Mouse (Mus musculus) forebrain, embryonic 12.5 days (tissue): ENCODE measurements around the gene Abhd16a. TPM values are rescaled to one million over a fixed set of nuclear protein-coding genes. Genes with fewer than 3 reads are reported as not detected.

Experiments used
- ATAC-seq: fragments of 200-750 bp; cut with Nextera tagmentation; 2 replicates; pipeline ENCODE4 v1.8.0; 2017; ENCODE audit warnings: moderate TSS enrichment; ENCODE audit not compliant: low FRiP score
- H3K27ac ChIP-seq: fragments of 300-500 bp; sonication (generic); 2 replicates; pipeline ENCODE4 v1.5.1; 2016; ENCODE audit warnings: mild to moderate bottlenecking
- H3K27me3 ChIP-seq: fragments of 300-500 bp; sonication (generic); 2 replicates; pipeline ENCODE4 v1.6.1; 2016; ENCODE audit warnings: mild to moderate bottlenecking
- H3K36me3 ChIP-seq: fragments of 300-500 bp; sonication (generic); replicated peaks from 2 replicates; pipeline ENCODE4 v1.6.1; 2016; ENCODE audit warnings: mild to moderate bottlenecking
- H3K4me1 ChIP-seq: fragments of 300-500 bp; sonication (generic); 2 replicates; pipeline ENCODE4 v1.6.1; 2016
- H3K4me2 ChIP-seq: fragments of 300-500 bp; sonication (generic); 2 replicates; pipeline ENCODE4 v1.6.1; 2016; ENCODE audit warnings: mild to moderate bottlenecking, moderate library complexity
- H3K4me3 ChIP-seq: fragments of 300-500 bp; sonication (generic); replicated peaks from 2 replicates; pipeline ENCODE4 v1.5.1; 2016; ENCODE audit warnings: mild to moderate bottlenecking
- H3K9ac ChIP-seq: fragments of 300-500 bp; sonication (generic); 2 replicates; pipeline ENCODE4 v1.6.1; 2016; ENCODE audit warnings: mild to moderate bottlenecking
- H3K9me3 ChIP-seq: fragments of 300-500 bp; sonication (generic); 2 replicates; pipeline ENCODE4 v1.6.1; 2016
- WGBS: fragments of 180-500 bp; shearing (Covaris S2); methylation state at CpG from one replicate; pipeline ENCODE4 v1.1.7; 2016; 5-methylcytosine and 5-hydroxymethylcytosine counted together
- polyA plus RNA-seq: library from polyadenylated mRNA; unstranded; fragments of >200 nt; fragmentation: Nextera tagmentation; extraction: Ambion mirVana; gene quantifications from 2 replicates; pipeline ENCODE4 v1.2.1, GENCODE M21; 2016

Gene Abhd16a
- polyA plus RNA-seq, 1 experiment from 2014 or later, result 59.2 TPM

DNA sequence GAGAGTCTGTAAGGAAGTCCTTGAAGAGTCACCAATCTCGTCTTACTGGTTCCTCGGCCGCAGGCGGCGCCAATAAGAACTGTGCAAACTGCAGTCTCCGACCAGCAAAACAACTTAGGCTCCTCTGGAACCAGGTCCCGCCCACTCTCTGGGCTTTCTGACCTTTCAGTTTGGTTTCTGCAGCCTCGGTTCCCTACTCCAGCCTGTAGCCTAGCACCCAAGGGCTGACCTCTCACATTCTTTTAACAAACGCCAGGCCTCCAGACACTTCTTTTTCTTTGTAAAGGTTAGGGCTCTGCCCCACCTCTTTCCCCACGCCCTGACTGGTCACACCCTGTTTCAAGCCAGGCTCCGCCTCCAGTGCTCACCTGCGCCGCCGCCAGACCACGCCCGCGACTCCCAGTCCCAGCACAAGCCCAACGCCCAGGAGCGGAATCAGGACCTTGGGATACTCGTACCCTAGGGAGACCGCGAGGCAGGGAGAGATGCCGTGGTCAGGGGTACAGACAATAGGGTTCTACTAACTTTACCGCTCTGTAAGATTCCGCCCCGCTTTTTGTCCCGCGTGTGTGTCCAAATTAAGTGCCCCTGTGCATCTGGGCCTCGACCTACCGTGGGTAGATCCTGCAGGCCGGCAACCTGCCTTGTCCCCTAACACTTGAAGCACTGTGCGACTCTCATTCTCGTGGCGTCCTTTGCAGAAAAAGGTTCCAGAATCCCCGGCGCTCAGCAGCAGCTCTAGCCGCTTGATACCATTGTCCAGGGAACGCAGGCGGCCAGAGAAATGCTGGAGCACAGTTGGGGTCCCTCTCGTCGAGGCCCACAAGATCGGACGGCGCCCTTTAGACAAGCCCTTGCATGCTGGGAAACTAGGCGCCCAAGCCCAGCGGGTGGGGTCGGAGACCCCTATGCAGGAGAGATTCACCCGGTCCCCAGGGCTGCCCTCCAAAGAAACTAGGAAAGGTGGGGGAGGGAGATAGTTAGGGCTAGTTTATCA lies 23.8 kb upstream of the Abhd16a start, which contains the start of gene Ly6g6c:
TSS of gene Ly6g6c (plus strand) at position 438 of the 997 bp plus-strand sequence.
- peaks cover 58% of the 10 kb centered on the region for H3K27me3 ChIP-seq
- peak; percentile 18; the same call in 1 of the 2 replicates for ATAC-seq
- H3K9me3 ChIP-seq, result no peaks in the 10 kb centered on the region
- peak within 1 kb of the TSS; percentile 48; the same call in 1 of the 2 replicates for H3K9ac ChIP-seq
- peaks cover 29% of the 10 kb centered on the region for H3K36me3 ChIP-seq
- H3K4me2 ChIP-seq, result peak within 1 kb of the TSS; percentile 55
- no peak within 1 kb of the TSS for H3K27ac ChIP-seq
- peak within 1 kb of the TSS; percentile 30 for H3K4me3 ChIP-seq
- 2% methylated on average over 48 of the region's 48 CpGs for WGBS
- peaks cover 29% of the 10 kb centered on the region for H3K4me1 ChIP-seq

- 44% methylated on average over 10 of the region's 10 CpGs for WGBS
- peak within 1 kb of the TSS; percentile 48; the same call in 1 of the 2 replicates for H3K9ac ChIP-seq
- no peaks in the 10 kb centered on the region for H3K9me3 ChIP-seq
- H3K27me3 ChIP-seq, result peaks cover 58% of the 10 kb centered on the region
- ATAC-seq, result no peak
- H3K4me1 ChIP-seq, result peaks cover 21% of the 10 kb centered on the region
- H3K4me2 ChIP-seq, result peak within 1 kb of the TSS; percentile 55
- H3K36me3 ChIP-seq, result peaks cover 22% of the 10 kb centered on the region
- no peak within 1 kb of the TSS for H3K27ac ChIP-seq
- peak within 1 kb of the TSS; percentile 30 for H3K4me3 ChIP-seq
Measured at GRCm38 (mm10) chr17:35066084-35066483, 23.0 kb upstream of the Abhd16a start, which contains the start of gene Mpig6b. Mpig6b (minus strand) TSS chr17:35066184.

GRCm38 (mm10) chr17:35068213-35068914 lies 20.7 kb upstream of the Abhd16a start:
- H3K4me1 ChIP-seq, result peaks cover 21% of the 10 kb centered on the region
- WGBS, result 90% methylated on average over 17 of the region's 17 CpGs
- no peak overlapping the region for H3K4me2 ChIP-seq
- H3K9ac ChIP-seq, result no peak overlapping the region
- peaks cover 53% of the 10 kb centered on the region for H3K27me3 ChIP-seq
- H3K4me3 ChIP-seq, result no peak overlapping the region
- no peak for ATAC-seq
- 0 out of 2 replicates have a peak, but pooled peaks cover 4% of the 10 kb centered on the region for H3K36me3 ChIP-seq
- no peaks in the 10 kb centered on the region for H3K9me3 ChIP-seq
- H3K27ac ChIP-seq, result no peak overlapping the region

- H3K4me3 ChIP-seq, result no peak overlapping the region
- peaks cover 37% of the 10 kb centered on the region for H3K27me3 ChIP-seq
- H3K36me3 ChIP-seq, result no peaks in the 10 kb centered on the region
- peaks cover 2% of the 10 kb centered on the region; the same call in 1 of the 2 replicates for H3K4me1 ChIP-seq
- no peak overlapping the region for H3K27ac ChIP-seq
- 61% methylated on average over 6 of the region's 6 CpGs for WGBS
- no peak for ATAC-seq
- H3K9me3 ChIP-seq, result no peaks in the 10 kb centered on the region
- H3K4me2 ChIP-seq, result no peak overlapping the region
- H3K9ac ChIP-seq, result no peak overlapping the region
Measured at GRCm38 (mm10) chr17:35070556-35071229, 18.4 kb upstream of the Abhd16a start.

- WGBS, result 88% methylated on average over 9 of the region's 9 CpGs
- peaks cover 29% of the 10 kb centered on the region for H3K27me3 ChIP-seq
- peaks cover 4% of the 10 kb centered on the region for H3K4me1 ChIP-seq
- no peak overlapping the region for H3K4me3 ChIP-seq
- no peak overlapping the region for H3K4me2 ChIP-seq
- H3K9me3 ChIP-seq, result no peaks in the 10 kb centered on the region
- no peak for ATAC-seq
- H3K27ac ChIP-seq, result no peak overlapping the region
- no peaks in the 10 kb centered on the region for H3K36me3 ChIP-seq
- H3K9ac ChIP-seq, result no peak overlapping the region
Measured at GRCm38 (mm10) chr17:35071454-35071853, 17.6 kb upstream of the Abhd16a start.

- ATAC-seq, result no peak
- 65% methylated on average over 17 of the region's 17 CpGs for WGBS
- Histone ChIP-seq H3K36me3 (no peaks in the 10 kb centered on the region), H3K27me3 (peaks cover 36% of the 10 kb centered on the region), H3K4me3 (no peak overlapping the region), H3K4me1 (peaks cover 21% of the 10 kb centered on the region), H3K9ac (no peak overlapping the region), H3K4me2 (no peak overlapping the region), H3K27ac (no peak overlapping the region), H3K9me3 (no peaks in the 10 kb centered on the region)
Measured at GRCm38 (mm10) chr17:35074097-35074496, 15.0 kb upstream of the Abhd16a start.

DNA sequence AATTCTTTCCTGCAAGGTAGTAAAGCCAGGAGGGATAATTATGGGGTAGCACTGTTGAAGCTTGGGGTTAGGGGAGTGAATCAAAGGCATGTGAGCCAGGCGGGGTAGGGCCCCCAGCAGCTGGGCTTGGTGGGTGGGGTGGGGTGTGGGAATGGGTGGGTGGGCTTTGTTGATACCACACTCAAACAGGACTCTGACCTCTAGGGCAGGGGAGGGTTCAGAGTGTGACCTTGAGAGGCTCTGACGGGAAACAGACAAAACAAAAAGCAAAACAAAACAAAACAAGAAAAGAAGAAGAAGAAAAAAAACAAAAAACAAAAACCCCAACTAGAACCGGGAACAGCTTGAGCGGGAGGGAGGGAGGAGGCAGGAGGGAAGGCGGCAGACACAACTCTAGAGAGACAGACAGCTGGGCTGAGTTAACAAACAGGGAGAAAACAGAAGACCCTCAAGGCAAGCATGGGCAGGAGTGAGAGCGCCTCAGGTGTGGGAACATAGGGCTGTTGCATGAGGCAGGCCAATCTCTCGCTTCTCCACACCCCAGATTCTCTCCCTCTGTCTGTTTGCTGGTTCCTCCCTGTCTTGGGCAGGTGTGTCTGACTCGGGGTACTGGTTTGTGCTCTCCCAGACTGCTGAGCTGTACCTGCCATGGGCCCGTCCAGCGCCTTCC lies 12.4 kb upstream of the Abhd16a start, which contains the start of gene Ly6g6e:
TSS of gene Ly6g6e (plus strand) at position 396 of the 670 bp plus-strand sequence.
- 23% methylated on average over 10 of the region's 10 CpGs for WGBS
- H3K9me3 ChIP-seq, result no peaks in the 10 kb centered on the region
- H3K36me3 ChIP-seq, result no peaks in the 10 kb centered on the region
- H3K4me1 ChIP-seq, result peaks cover 21% of the 10 kb centered on the region
- H3K9ac ChIP-seq, result peak within 1 kb of the TSS; percentile 22; the same call in 1 of the 2 replicates
- H3K4me3 ChIP-seq, result peak within 1 kb of the TSS; percentile 14; the same call in 1 of the 2 replicates
- peak within 1 kb of the TSS; percentile 39 for H3K4me2 ChIP-seq
- H3K27ac ChIP-seq, result no peak within 1 kb of the TSS
- no peak for ATAC-seq
- H3K27me3 ChIP-seq, result peaks cover 33% of the 10 kb centered on the region; the same call in 1 of the 2 replicates

- no peak overlapping the region for H3K27ac ChIP-seq
- H3K9me3 ChIP-seq, result no peaks in the 10 kb centered on the region
- H3K27me3 ChIP-seq, result peaks cover 33% of the 10 kb centered on the region; the same call in 1 of the 2 replicates
- peak overlapping the region; percentile 22; the same call in 1 of the 2 replicates for H3K9ac ChIP-seq
- H3K36me3 ChIP-seq, result no peaks in the 10 kb centered on the region
- ATAC-seq, result no peak
- peak overlapping the region; percentile 39 for H3K4me2 ChIP-seq
- H3K4me1 ChIP-seq, result peaks cover 21% of the 10 kb centered on the region
- WGBS, result 41% methylated on average over 2 of the region's 2 CpGs
- H3K4me3 ChIP-seq, result no peak overlapping the region
Measured at GRCm38 (mm10) chr17:35077285-35077684, 11.8 kb upstream of the Abhd16a start.

GRCm38 (mm10) chr17:35077786-35078233 lies 11.3 kb upstream of the Abhd16a start, which contains the start of gene Ly6g6d:
Ly6g6d (minus strand) TSS chr17:35078065.
- Histone ChIP-seq H3K27ac (no peak within 1 kb of the TSS), H3K9ac (peak within 1 kb of the TSS; percentile 22; the same call in 1 of the 2 replicates), H3K4me2 (peak within 1 kb of the TSS; percentile 39), H3K9me3 (no peaks in the 10 kb centered on the region), H3K36me3 (no peaks in the 10 kb centered on the region), H3K4me3 (peak within 1 kb of the TSS; percentile 14; the same call in 1 of the 2 replicates), H3K27me3 (peaks cover 35% of the 10 kb centered on the region; the same call in 1 of the 2 replicates), H3K4me1 (peaks cover 21% of the 10 kb centered on the region)
- ATAC-seq, result no peak
- 11% methylated on average over 14 of the region's 14 CpGs for WGBS

GRCm38 (mm10) chr17:35079778-35080177 lies 9.3 kb upstream of the Abhd16a start:
- H3K4me1 ChIP-seq, result peaks cover 21% of the 10 kb centered on the region
- no peaks in the 10 kb centered on the region for H3K9me3 ChIP-seq
- H3K4me2 ChIP-seq, result no peak overlapping the region
- no peak for ATAC-seq
- H3K27ac ChIP-seq, result no peak overlapping the region
- no peak overlapping the region for H3K4me3 ChIP-seq
- H3K9ac ChIP-seq, result no peak overlapping the region
- 70% methylated on average over 9 of the region's 9 CpGs for WGBS
- no peaks in the 10 kb centered on the region for H3K36me3 ChIP-seq
- H3K27me3 ChIP-seq, result peaks cover 33% of the 10 kb centered on the region; the same call in 1 of the 2 replicates

- Histone ChIP-seq H3K4me2 (no peak overlapping the region), H3K36me3 (no peaks in the 10 kb centered on the region), H3K27ac (no peak overlapping the region), H3K9me3 (no peaks in the 10 kb centered on the region), H3K4me3 (no peak overlapping the region), H3K9ac (no peak overlapping the region), H3K4me1 (peaks cover 21% of the 10 kb centered on the region), H3K27me3 (peaks cover 34% of the 10 kb centered on the region; the same call in 1 of the 2 replicates)
- WGBS, result 69% methylated on average over 6 of the region's 6 CpGs
- ATAC-seq, result no peak
Measured at GRCm38 (mm10) chr17:35080248-35080647, 8.8 kb upstream of the Abhd16a start.
